Mouse (Mus musculus): ENCODE results near the gene Osbpl10. TPM values are rescaled to one million over a fixed set of nuclear protein-coding genes. Genes with fewer than 3 reads are reported as not detected.

Gene Osbpl10
- total RNA-seq, 2 experiments from 2014 or later, result 41.1 to 42.8 TPM

DNA sequence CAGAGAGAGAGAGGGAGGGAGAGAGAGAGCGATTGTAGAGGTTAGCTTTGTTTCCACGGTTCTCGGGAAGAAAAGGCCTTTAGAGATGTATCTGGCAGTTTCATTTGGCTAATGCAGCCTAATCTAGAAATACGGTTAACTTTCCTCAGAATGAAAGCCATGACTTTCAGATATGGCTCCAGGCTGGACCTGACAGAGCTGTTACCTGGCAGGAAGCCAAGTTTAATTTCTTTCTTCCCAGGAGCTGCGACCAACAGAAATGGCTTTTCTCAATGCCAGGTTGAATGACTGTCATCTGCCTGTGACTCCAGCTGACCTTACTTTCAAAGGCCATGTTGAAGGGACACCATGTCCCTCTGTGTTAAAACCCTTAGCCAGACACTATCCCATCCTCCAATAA, 80.4 kb downstream of the Osbpl10 start:
- no peak for DNase-seq
- intact Hi-C loops (cut with DNase I), result no loop called here

DNA sequence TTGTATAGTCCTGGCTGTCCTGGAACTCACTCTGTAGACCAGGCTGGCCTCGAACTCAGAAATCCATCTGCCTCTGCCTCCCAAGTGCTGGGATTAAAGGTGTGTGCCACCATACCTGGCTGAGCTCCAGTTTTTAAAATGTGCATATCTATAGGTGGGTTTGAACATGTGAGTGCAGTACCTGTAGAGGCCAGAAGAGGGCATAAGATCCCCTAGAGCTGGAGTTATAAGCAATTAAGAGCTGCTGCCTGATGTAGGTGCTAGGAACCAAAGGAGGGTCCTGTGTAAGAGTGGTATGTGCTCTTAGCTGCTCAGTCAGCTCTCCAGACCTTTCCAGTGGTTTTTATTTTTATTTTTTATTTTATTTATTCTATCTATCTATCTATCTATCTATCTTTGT, 86.5 kb downstream of the Osbpl10 start:
- DNase-seq, result no peak
- intact Hi-C loops (cut with DNase I), result no loop called here

- intact Hi-C loops (cut with DNase I), result no loop called here
These were observed 88.7 kb downstream of the Osbpl10 start for GRCm38 (mm10) chr9:115067071-115067470.

DNA sequence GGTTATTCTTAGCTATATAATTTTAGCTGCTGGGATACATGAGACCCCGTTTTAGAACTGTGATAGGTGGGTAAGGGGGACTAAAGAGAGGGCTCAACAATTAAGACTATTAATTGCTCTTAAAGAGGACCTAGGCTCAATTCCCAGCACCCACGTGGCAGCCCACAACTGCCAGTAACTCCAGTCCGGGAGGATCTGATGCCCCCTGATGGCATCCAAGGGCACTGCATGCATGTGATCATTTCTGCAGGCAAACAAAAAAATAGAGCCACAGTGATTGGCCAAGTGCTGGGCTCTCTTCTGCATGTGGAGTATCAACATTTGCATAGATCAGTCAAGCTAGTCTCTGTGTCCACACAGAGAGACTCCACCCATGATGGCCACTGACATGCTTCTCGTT, 96.8 kb downstream of the Osbpl10 start:
- intact Hi-C loops (cut with DNase I), result no loop called here
- no peak for DNase-seq

More at GRCm38 (mm10) chr9:115067071-115067470, 88.7 kb downstream of the Osbpl10 start:
- DNase-seq, result no peak

DNA sequence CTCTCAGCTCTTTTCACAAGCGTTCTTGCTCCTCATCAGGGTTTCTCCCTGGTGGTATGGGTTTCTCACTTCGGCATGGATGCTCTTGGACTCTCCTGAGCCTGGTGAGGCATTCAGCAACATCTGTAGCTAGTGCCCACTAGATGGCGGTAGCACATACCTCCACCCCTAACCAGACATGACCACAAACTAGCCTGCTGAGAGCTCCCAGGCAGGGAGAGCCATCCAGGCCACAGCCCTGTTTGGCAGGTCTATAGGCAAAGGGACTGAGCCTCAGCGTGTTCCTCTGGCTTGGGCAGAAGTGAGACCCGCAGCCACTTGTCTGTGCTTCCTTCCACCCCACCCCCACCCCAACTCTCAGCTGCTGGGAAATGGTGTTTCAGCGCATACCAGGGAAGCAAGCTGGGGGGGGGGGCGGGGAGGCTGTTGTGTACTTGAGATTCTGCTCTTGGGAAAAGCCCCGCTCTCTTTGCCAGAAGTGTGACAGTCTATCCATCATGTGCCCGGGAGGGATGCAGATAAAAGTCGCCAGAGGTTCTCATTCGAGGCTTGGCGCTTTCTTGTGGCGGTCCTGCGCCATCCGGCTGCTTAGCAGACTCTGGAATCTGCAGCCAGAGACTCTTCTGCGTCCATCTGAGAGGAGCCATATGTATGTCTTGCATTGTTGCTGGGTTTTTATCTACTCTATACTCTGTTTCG, 110.1 kb downstream of the Osbpl10 start:
- peak; percentile 77 for DNase-seq
- intact Hi-C loops (cut with DNase I), result no loop called here

- no peak for DNase-seq
These were observed 111.3 kb downstream of the Osbpl10 start for GRCm38 (mm10) chr9:115089644-115090043.

DNA sequence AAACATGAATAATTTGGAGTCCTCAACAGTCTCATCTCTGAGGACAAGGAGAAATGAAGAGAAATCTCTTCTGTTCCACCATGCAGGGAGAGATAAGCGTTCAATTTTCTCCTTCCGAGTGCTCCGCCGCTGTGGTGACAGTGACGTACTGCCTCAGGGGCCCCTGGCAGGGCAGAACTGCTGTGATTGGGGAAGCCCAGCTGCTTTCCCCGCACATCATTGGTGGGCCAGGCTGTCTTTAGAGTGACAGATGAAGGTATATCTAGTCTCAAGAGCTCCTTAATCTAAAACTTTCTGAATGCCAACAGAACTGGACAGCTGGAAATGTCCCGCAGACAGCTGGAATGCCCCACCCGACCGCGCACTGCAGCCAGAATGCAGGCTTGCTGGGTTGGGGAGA, 118.1 kb downstream of the Osbpl10 start:
- no peak for DNase-seq
- intact Hi-C loops (cut with DNase I), result no loop called here

More at GRCm38 (mm10) chr9:115089644-115090043, 111.3 kb downstream of the Osbpl10 start:
- intact Hi-C loops (cut with DNase I), result no loop called here

DNA sequence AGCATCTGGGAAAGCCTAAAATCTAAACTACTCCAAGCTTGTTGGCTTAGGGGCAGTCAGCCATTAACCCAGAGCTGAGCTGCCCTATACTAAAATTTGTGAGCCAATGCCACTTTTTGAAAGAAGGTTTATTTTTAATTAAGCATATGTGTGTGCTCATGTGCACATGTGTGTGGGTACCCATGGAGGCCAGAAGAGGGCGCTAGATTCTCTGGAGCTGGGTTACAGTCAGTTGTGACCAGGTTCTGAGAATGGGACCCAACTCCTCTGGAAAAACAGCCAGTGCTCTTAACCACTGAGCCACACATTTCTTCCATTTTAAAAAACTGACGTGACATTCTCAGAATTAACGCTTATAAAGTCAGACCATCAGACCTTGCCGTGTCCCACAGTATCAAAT, 119.0 kb downstream of the Osbpl10 start:
- DNase-seq, result no peak
- intact Hi-C loops (cut with DNase I), result no loop called here

GRCm38 (mm10) chr9:115100181-115100915, 122.0 kb downstream of the Osbpl10 start:
- intact Hi-C loops (cut with DNase I), result no loop called here
- DNase-seq, result no peak

- peak; percentile 13 for DNase-seq
- intact Hi-C loops (cut with DNase I), result no loop called here
These were observed 129.1 kb downstream of the Osbpl10 start for GRCm38 (mm10) chr9:115107430-115107829.

GRCm38 (mm10) chr9:115110655-115111054, 132.3 kb downstream of the Osbpl10 start:
- intact Hi-C loops (cut with DNase I), result no loop called here

DNA sequence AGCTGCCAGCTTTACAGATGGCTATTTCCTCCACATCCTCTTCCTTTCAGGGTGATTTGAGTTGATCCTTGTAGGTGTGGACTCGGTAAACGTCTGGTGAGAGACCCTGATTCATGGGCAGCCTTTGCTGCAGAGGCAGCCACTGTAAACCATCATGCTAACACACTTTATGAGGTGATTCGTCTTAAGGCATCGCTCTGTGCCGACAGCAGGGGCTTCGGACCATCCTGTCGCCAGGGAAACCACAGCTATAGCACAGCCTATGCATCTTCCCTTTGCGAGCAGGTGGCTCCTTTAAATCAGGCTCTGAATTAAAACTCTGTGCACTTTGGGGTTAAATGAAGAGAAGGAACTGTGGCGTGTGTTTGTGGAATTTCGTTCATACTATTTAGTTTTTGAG, 138.9 kb downstream of the Osbpl10 start:
- intact Hi-C loops (cut with DNase I), result no loop called here
- DNase-seq, result no peak

More at GRCm38 (mm10) chr9:115110655-115111054, 132.3 kb downstream of the Osbpl10 start:
- no peak for DNase-seq

- intact Hi-C loops (cut with DNase I), result no loop called here
- DNase-seq, result peak; percentile 25
These were observed 141.9 kb downstream of the Osbpl10 start for GRCm38 (mm10) chr9:115120276-115120675.

DNA sequence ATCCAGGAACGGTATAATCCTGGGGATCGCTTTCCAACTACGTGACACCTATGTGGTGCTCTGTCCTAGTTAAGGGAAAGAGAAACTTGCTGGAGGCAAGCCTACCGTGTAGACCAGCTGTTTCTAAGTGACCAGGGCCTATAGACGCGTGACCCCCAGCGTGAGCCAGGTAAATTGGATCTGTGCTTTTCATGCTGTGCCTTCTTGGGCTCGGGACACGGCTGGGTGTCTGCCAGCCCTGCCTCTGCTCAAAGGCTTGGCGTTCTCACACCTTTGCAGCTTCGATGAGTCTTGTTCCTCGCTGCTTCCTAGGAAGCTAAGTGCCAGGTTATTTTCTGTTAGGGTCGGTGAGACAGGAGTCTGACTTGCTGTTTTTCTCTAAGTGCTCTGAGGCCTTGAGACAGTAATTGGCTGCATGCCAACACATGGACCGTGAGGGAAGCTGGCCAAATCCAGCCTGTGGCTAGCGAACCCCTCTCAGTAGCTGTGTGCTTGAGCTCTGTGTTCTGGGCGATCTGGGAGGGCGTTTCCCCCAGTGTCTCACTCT, 142.4 kb downstream of the Osbpl10 start:
- DNase-seq, result peak; percentile 82

GRCm38 (mm10) chr9:115127342-115127741, 149.0 kb downstream of the Osbpl10 start:
- intact Hi-C loops (cut with DNase I), result no loop called here
- DNase-seq, result no peak

More for the DNA sequence above, 142.4 kb downstream of the Osbpl10 start:
- intact Hi-C loops (cut with DNase I), result no loop called here

DNA sequence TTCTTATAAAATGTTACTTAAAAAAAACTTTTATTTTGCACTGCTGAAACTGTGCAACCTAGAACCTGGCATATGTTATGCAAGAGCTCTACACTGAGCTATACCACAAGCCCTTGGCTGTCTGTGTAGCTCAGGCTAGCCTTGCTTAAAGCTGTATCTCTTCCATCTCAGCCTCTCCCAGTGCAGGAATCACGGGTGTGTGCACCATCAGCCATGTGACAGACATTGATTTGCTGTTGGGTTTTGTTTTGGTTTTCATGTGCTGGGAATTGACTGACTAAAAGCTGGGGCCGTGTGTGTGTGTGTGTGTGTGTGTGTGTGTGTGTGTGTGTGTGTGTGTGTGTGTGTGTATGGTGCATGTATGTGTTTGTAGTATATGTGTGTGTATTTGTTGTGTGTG, 155.6 kb downstream of the Osbpl10 start:
- intact Hi-C loops (cut with DNase I), result no loop called here
- no peak for DNase-seq

GRCm38 (mm10) chr9:115134736-115135135, 156.4 kb downstream of the Osbpl10 start:
- intact Hi-C loops (cut with DNase I), result no loop called here
- peak; percentile 43 for DNase-seq

DNA sequence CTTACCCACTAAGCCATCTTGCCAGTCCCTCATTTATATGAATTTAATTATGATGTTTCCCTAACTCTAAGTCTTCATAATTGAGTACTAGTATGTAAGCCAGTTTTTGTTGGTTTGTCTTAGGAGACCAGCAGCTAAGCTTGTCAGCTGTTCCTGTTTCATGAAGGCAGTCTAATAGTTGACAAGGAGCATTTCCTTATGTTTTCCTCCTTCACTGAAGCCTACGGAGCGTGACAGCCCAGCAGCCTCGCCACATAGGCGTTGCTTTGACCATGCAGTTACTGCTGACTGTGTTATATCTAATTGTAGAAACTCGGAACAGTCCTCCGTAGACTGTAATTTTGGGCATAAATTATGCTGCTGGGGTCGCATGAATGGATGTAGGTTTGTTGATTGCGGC, 157.0 kb downstream of the Osbpl10 start:
- no peak for DNase-seq
- intact Hi-C loops (cut with DNase I), result no loop called here

DNA sequence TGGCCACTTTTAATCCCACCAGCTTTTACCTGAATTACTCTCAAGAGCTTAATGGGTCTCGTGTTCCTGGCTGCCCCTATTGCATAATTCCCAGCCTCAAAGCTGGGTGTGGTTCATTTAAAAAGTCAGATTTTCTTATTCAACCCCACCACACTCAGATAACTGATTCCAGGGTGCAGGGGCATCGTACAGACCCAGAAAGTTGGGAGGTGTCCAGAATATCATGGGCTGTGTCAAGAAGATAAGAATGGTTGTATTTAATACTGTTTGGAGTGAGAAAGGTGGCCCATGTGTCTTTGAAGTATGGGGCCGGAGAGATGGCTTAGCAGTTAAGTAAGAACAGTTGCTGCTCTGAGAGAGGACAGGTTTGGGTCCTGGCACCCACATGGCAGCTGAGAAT, 159.5 kb downstream of the Osbpl10 start:
- no peak for DNase-seq

DNA sequence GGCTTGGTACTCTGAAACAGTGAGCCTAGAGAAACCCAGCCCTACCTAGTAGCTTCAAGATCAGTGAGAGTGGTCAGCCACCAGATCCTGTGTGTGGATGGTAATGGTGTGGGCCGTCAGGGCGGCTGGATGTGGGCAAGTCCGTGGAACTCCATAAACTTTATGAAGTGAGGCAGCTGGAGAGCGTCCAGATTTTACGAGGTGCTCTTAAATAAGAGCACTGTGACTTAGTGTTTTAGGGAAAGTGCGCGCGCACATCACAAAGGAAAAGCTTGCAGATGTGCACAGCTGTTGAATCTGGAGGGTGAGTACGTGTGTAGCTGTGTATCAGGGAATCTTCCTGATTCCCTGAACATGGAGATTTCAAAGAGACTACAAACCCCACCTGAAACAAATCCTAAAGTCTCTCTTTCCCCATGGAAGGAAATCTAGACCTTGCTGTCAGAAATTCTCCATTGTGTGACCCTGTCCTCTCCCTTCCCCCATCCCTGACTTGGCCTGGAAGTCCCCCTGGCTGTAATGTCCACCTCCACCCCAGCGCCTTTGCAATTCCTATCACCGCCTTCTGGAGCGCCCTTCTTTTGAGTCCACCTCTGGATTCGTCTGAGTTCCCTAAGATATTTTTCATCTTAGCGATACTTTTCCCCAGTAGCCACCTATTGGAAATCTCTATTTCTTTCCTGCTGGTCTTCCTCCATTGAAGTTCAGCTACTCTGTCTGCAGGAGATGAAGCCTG, 161.4 kb downstream of the Osbpl10 start:
- DNase-seq, result no peak
- intact Hi-C loops (cut with DNase I), result no loop called here

More for the DNA sequence above, 159.5 kb downstream of the Osbpl10 start:
- intact Hi-C loops (cut with DNase I), result no loop called here

DNA sequence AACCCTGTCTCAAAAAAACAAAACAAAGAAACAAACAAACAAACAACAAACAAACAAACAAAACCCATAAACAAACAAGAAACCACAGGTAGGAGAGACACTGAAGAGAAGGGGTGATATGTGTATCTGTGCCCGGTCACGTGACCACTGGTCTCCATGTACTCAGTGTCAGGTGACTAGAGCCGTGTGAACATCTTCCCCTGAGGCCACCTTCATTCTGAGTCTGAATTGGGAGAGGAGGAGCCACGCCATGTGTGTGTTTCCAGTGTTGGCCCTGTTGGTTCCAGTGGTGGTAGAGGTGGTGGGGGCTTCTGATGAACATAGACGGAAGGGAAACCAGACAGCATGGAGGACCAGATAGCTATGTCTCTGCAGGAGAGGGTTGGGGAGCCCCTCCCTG, 168.8 kb downstream of the Osbpl10 start:
- intact Hi-C loops (cut with DNase I), result no loop called here

More for the DNA sequence above, 168.8 kb downstream of the Osbpl10 start:
- no peak for DNase-seq

All from left cerebral cortex, postnatal 4 days (tissue).